In genomic region chr2:104887882-104888566, GRCm38 (mm10) we compare ENCODE assay signal across 9 mouse cellular contexts. TPM values are rescaled to one million over a fixed set of nuclear protein-coding genes. Genes with fewer than 3 reads are reported as not detected.
DNase-seq lines count a peak whose midpoint lies in the region; ATAC-seq lines count a peak whose summit lies in the region.
"Had no signal": no experiment of that assay in that cellular context is flagged by ENCODE, and none has a peak within 500 bp of the region (broad histone marks: within the 10 kb centered on the region; RNA-seq: fewer than 3 reads in every experiment).

No protein-coding gene starts in this region.

- H3K9ac ChIP-seq in limb, embryonic 11.5 days (ENCODE audit: low read length) = no peak overlapping the region
- H3K9ac ChIP-seq: embryonic facial prominence, embryonic 15.5 days had no signal

- 18% methylated on average over 10 of the region's 10 CpGs for WGBS in limb, embryonic 11.5 days

- no peaks in the 10 kb centered on the region for H3K27me3 ChIP-seq in limb, embryonic 11.5 days (ENCODE audit: control insufficient read depth, insufficient read depth, low read length)
- H3K27me3 ChIP-seq: embryonic facial prominence, embryonic 15.5 days had no signal

- H3K4me1 ChIP-seq in limb, embryonic 11.5 days (ENCODE audit: control insufficient read depth, insufficient read depth, low read length) = no peaks in the 10 kb centered on the region
- H3K4me1 ChIP-seq: embryonic facial prominence, embryonic 15.5 days had no signal

- no peak; the same call in 1 of the 2 replicates for ATAC-seq in limb, embryonic 11.5 days (ENCODE audit: insufficient number of reproducible peaks, low FRiP score, low TSS enrichment, low read depth)

- DNase-seq in 3134 (ENCODE audit: extremely low read depth, insufficient read length, low spot score) = peak; percentile 32
- peak; percentile 56 for DNase-seq in T-cell, adult 2 months (ENCODE audit: low spot score)
- DNase-seq in cerebellum, postnatal 25 days = peak; percentile 79 to 89
- DNase-seq in gastrocnemius, adult 18-20 months (ENCODE audit: low spot score) = peak; percentile 62
- peak; percentile 66 to 86 for DNase-seq in kidney, adult 8-10 months
- DNase-seq in limb, embryonic 11.5 days (ENCODE audit: low spot score) = peak; percentile 85
- peak; percentile 78 for DNase-seq in naive thymus-derived CD4-positive, alpha-beta T cell, adult 2 months (ENCODE audit: low read depth)
- DNase-seq in telencephalon, adult 2 months (ENCODE audit: low read depth, low spot score) = peak; percentile 67

- H3K27ac ChIP-seq in limb, embryonic 11.5 days (replicated peaks; ENCODE audit: low read depth, low read length) = no peak overlapping the region
- H3K27ac ChIP-seq: embryonic facial prominence, embryonic 15.5 days had no signal

- no peak overlapping the region for H3K4me3 ChIP-seq in limb, embryonic 11.5 days (ENCODE audit: low read depth, low read length)
- H3K4me3 ChIP-seq: embryonic facial prominence, embryonic 15.5 days had no signal

- H3K4me2 ChIP-seq in limb, embryonic 11.5 days (ENCODE audit: low read depth, severe bottlenecking) = no peak overlapping the region
- H3K4me2 ChIP-seq: embryonic facial prominence, embryonic 15.5 days had no signal

- no peaks in the 10 kb centered on the region for H3K36me3 ChIP-seq in limb, embryonic 11.5 days (ENCODE audit: control insufficient read depth, insufficient read depth, low read length)
- H3K36me3 ChIP-seq: embryonic facial prominence, embryonic 15.5 days had no signal

- H3K9me3 ChIP-seq in limb, embryonic 11.5 days (ENCODE audit: control insufficient read depth, low read length) = no peaks in the 10 kb centered on the region
- H3K9me3 ChIP-seq: embryonic facial prominence, embryonic 15.5 days had no signal

RNA-seq across cellular contexts. Expression of gene Ccdc73, which starts 20.4 kb away (rescaled TPM):
- total RNA-seq in gastrocnemius, adult 18-20 months (2021) = 1 to 10 TPM; 3.1 to 4.5 TPM
- 5.2 and 5.8 TPM in 2 replicates for polyA plus RNA-seq in limb, embryonic 11.5 days (2014; fragmentation: Nextera tagmentation; extraction: Ambion mirVana)

RNA-seq across cellular contexts. Expression of gene Prrg4, which starts 38.3 kb away (rescaled TPM):
- under 1 TPM; 0.21 to 0.33 TPM for total RNA-seq in gastrocnemius, adult 18-20 months (2021)
- polyA plus RNA-seq in limb, embryonic 11.5 days (2014; fragmentation: Nextera tagmentation; extraction: Ambion mirVana) = 0.68 and 0.96 TPM in 2 replicates

Comparison
In these comparisons a context has a peak if more than half of its experiments do, and no peak if none do; other contexts are left out.
1. DNase-seq: peak in every context shown above with its lines; median percentile 85 in limb, embryonic 11.5 days; 84 in cerebellum, postnatal 25 days; 78 in naive thymus-derived CD4-positive, alpha-beta T cell, adult 2 months; 76 in kidney, adult 8-10 months; 67 in telencephalon, adult 2 months; 62 in gastrocnemius, adult 18-20 months; 56 in T-cell, adult 2 months; 32 in 3134.